Mouse (Mus musculus): ENCODE measurements around the gene Romo1.

GRCm38 (mm10) chr2:156191540-156191939 is 47.7 kb downstream of the Romo1 start:
- TF ChIP-seq CTCF (IDR thresholded peaks at IDR 0.05; ENCODE audit: insufficient read depth, low read depth, low read length): no peak
- TF ChIP-seq POLR2A (IDR thresholded peaks at IDR 0.05; ENCODE audit: insufficient read depth, low read depth, low read length): no peak

All from olfactory bulb, adult 2 months (tissue).